Mouse (Mus musculus) bone marrow, adult 2 months (tissue): ENCODE measurements at regions not wholly inside any gene's neighbourhood (a gene's known extent, or its start where the extent isn't known, plus 50 kb on each side); places are given as distances from the start of the nearest gene placed in this dataset.

Experiments used
- H3K27ac ChIP-seq: fragments of 200-500 bp; 2 replicates; pipeline ENCODE4 v1.5.1; 2012; ENCODE audit warnings: low read depth, mild to moderate bottlenecking, control low read depth, inconsistent platforms, low read length; ENCODE audit not compliant: control insufficient read depth, poor library complexity, insufficient read depth
- H3K4me1 ChIP-seq: fragments of 200-500 bp; 2 replicates; pipeline ENCODE4 v1.6.1; 2011; ENCODE audit warnings: low read length; ENCODE audit not compliant: control insufficient read depth, insufficient read depth
- H3K4me3 ChIP-seq: fragments of 200-500 bp; replicated peaks from 2 replicates; pipeline ENCODE3; 2011; ENCODE audit warnings: mild to moderate bottlenecking, low read depth, low read length, control low read depth; ENCODE audit not compliant: control insufficient read depth
- CTCF ChIP-seq: fragments of 200-500 bp; IDR thresholded peaks from 2 replicates; pipeline ENCODE4 v1.5.1; 2011; ENCODE audit warnings: low read length, control low read depth; ENCODE audit not compliant: control insufficient read depth, insufficient read depth
- POLR2A ChIP-seq: fragments of 200-500 bp; IDR thresholded peaks from 2 replicates; pipeline ENCODE4 v1.6.1; 2011; ENCODE audit warnings: low read depth, mild to moderate bottlenecking, control low read depth, low read length, borderline replicate concordance; ENCODE audit not compliant: control insufficient read depth
- WGBS: fragments of 180-500 bp; shearing (Covaris S2); methylation state at CpG from one replicate; pipeline ENCODE4 v1.1.7; 2018; 5-methylcytosine and 5-hydroxymethylcytosine counted together

GRCm38 (mm10) chr14:98789794-98790193 lies 204.3 kb downstream of the Rpl36a-ps1 start:
- TF ChIP-seq CTCF (no peak), POLR2A (no peak)
- Histone ChIP-seq H3K27ac (no peak overlapping the region), H3K4me3 (no peak overlapping the region), H3K4me1 (no peaks in the 10 kb centered on the region)
- WGBS: 3% methylated on average over 6 of the region's 6 CpGs

GRCm38 (mm10) chr14:98781711-98782110 lies 212.4 kb downstream of the Rpl36a-ps1 start:
- no peaks in the 10 kb centered on the region for H3K4me1 ChIP-seq
- H3K27ac ChIP-seq: no peak overlapping the region
- no peak for TF ChIP-seq CTCF
- TF ChIP-seq POLR2A: no peak
- WGBS: 90% methylated on average over 12 of the region's 12 CpGs
- H3K4me3 ChIP-seq: no peak overlapping the region

- H3K4me1 ChIP-seq: no peaks in the 10 kb centered on the region
- TF ChIP-seq POLR2A (no peak), CTCF (no peak)
- no peak overlapping the region for H3K4me3 ChIP-seq
- no peak overlapping the region for H3K27ac ChIP-seq
- 48% methylated on average over 4 of the region's 4 CpGs for WGBS
Measured at GRCm38 (mm10) chr14:98772080-98772479, 222.0 kb downstream of the Rpl36a-ps1 start.

- no peak overlapping the region for H3K27ac ChIP-seq
- WGBS: 57% methylated on average over 2 of the region's 2 CpGs
- no peak overlapping the region for H3K4me3 ChIP-seq
- H3K4me1 ChIP-seq: no peaks in the 10 kb centered on the region
- TF ChIP-seq CTCF (no peak), POLR2A (no peak)
Measured at GRCm38 (mm10) chr14:98768845-98769244, 225.3 kb downstream of the Rpl36a-ps1 start.

GRCm38 (mm10) chr14:98767481-98767880 lies 226.6 kb downstream of the Rpl36a-ps1 start:
- no peaks in the 10 kb centered on the region for H3K4me1 ChIP-seq
- 83% methylated on average over 7 of the region's 7 CpGs for WGBS
- no peak for TF ChIP-seq CTCF
- TF ChIP-seq POLR2A: no peak
- no peak overlapping the region for H3K27ac ChIP-seq
- no peak overlapping the region for H3K4me3 ChIP-seq

- Histone ChIP-seq H3K4me1 (no peaks in the 10 kb centered on the region), H3K4me3 (no peak overlapping the region), H3K27ac (no peak overlapping the region)
- TF ChIP-seq CTCF (no peak), POLR2A (no peak)
Measured at GRCm38 (mm10) chr14:98765358-98765757, 228.8 kb downstream of the Rpl36a-ps1 start.

GRCm38 (mm10) chr14:98750766-98751165 lies 243.4 kb downstream of the Rpl36a-ps1 start:
- Histone ChIP-seq H3K4me3 (no peak overlapping the region), H3K4me1 (no peaks in the 10 kb centered on the region), H3K27ac (no peak overlapping the region)
- no peak for TF ChIP-seq POLR2A
- TF ChIP-seq CTCF: no peak
- 83% methylated on average over 6 of the region's 6 CpGs for WGBS

- WGBS: 63% methylated on average over 14 of the region's 14 CpGs
- no peak overlapping the region for H3K27ac ChIP-seq
Measured at GRCm38 (mm10) chr14:98749086-98750027, 244.8 kb downstream of the Rpl36a-ps1 start.

GRCm38 (mm10) chr14:98747159-98747775 lies 246.9 kb downstream of the Rpl36a-ps1 start:
- no peak overlapping the region for H3K27ac ChIP-seq
- no peak overlapping the region for H3K4me3 ChIP-seq
- H3K4me1 ChIP-seq: no peaks in the 10 kb centered on the region
- no peak for TF ChIP-seq POLR2A
- TF ChIP-seq CTCF: no peak
- WGBS: 46% methylated on average over 16 of the region's 16 CpGs

More at GRCm38 (mm10) chr14:98749086-98750027, 244.8 kb downstream of the Rpl36a-ps1 start:
- no peak overlapping the region for H3K4me3 ChIP-seq
- TF ChIP-seq POLR2A: no peak
- H3K4me1 ChIP-seq: no peaks in the 10 kb centered on the region
